Mouse (Mus musculus): ENCODE measurements around the gene Rnase10.

DNA sequence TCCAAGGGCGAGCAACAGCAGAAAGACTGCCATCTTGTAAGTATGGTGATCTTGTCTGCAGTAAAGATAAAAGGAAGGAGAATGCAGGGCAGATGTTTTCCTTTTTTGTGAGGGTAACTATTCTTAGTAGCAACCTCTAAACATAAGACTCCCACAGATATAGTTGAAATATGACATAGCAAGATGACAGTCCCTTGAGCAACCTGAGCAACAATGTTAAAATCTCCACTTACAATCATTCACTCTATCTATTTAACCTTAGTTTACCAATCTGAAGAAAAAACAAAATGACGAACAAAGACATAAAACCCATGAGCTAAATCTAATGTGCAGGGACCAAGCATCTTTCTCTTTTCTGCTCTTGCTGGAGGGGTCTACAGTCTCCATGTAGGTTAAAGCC, 42.5 kb downstream of the Rnase10 start, which contains the start of gene Rnase11:
- TF ChIP-seq CTCF (IDR thresholded peaks at IDR 0.05; ENCODE audit: low read depth) (no peak), EP300 (IDR thresholded peaks at IDR 0.05; ENCODE audit: low read depth) (no peak)

Data from liver, postnatal 0 days (tissue).